ENCODE assay signal across 17 mouse cellular contexts in the genomic region with DNA sequence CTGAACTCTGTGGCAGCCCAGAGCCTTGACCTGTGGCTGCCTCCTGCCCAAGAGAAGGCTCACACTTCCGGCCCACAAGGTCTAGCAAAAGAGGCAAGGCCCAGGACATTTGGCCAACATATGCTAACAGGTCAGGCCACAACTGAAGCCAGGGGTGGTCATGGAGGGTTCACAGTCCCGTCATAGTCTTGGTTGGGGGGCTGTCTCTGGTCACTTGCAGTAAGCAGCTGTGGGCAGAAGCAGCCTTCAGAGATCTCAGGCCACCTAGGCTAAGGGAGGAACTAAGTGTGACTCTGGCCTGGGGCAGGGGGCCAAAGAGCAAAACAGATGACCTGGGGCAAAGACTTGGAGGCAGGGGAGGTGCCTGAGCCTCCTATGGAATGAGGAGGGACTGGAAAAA.
A peak's percentile ranks its signal among the peaks of the same experiment; 100 is the strongest.
DNase-seq lines count a peak whose midpoint lies in the region; ATAC-seq and TF ChIP-seq lines count a peak whose summit lies in the region.
"Had no signal": no experiment of that assay in that cellular context is flagged by ENCODE, and none has a peak within 500 bp of the region (broad histone marks: within the 10 kb centered on the region; RNA-seq: fewer than 3 reads in every experiment).

No protein-coding gene starts in this region.

- no peak for ATAC-seq in forebrain, embryonic 11.5 days (replicated peaks; ENCODE audit: low FRiP score)
- ATAC-seq in hindbrain, embryonic 15.5 days (ENCODE audit: low FRiP score, low read depth), result no peak
- no peak for ATAC-seq in kidney, embryonic 15.5 days (replicated peaks; ENCODE audit: low FRiP score)

- H3K27ac ChIP-seq in forebrain, embryonic 11.5 days (ENCODE audit: low read depth, low read length), result no peak overlapping the region
- H3K27ac ChIP-seq in hindbrain, embryonic 15.5 days (replicated peaks), result peak overlapping the region; percentile 32; the same call in 1 of the 2 replicates
- no peak overlapping the region for H3K27ac ChIP-seq in kidney, embryonic 15.5 days
- no peak overlapping the region for H3K27ac ChIP-seq in left cerebral cortex, adult 2 months
- H3K27ac ChIP-seq: embryonic facial prominence, embryonic 13.5 days; heart, adult 2 months; liver, embryonic 14.5 days had no signal

- peaks cover 25% of the 10 kb centered on the region for H3K4me1 ChIP-seq in forebrain, embryonic 11.5 days (replicated peaks; ENCODE audit: control insufficient read depth, insufficient read depth, low read length)
- peaks cover 41% of the 10 kb centered on the region for H3K4me1 ChIP-seq in hindbrain, embryonic 15.5 days (replicated peaks)
- peaks cover 33% of the 10 kb centered on the region for H3K4me1 ChIP-seq in kidney, embryonic 15.5 days

- no peaks in the 10 kb centered on the region for H3K36me3 ChIP-seq in forebrain, embryonic 11.5 days (ENCODE audit: control insufficient read depth, insufficient read depth, low read length)
- no peaks in the 10 kb centered on the region for H3K36me3 ChIP-seq in hindbrain, embryonic 15.5 days
- H3K36me3 ChIP-seq in kidney, embryonic 15.5 days, result no peaks in the 10 kb centered on the region
- H3K36me3 ChIP-seq: embryonic facial prominence, embryonic 13.5 days; G1E had no signal

- 54% methylated on average over 2 of the region's 2 CpGs for WGBS in forebrain, embryonic 11.5 days
- WGBS in hindbrain, embryonic 15.5 days, result 65% methylated on average over 2 of the region's 2 CpGs
- WGBS in kidney, embryonic 15.5 days, result 72% methylated on average over 2 of the region's 2 CpGs

- intact Hi-C loops in gastrocnemius, postnatal 14 days (cut with DNase I; ENCODE audit: low total_unique reads), result loop anchor here (10.0 kb wide), 1 partner anchor 124 kb away; a partner anchor contains a TSS
- intact Hi-C loops in left cerebral cortex, adult 2 months (cut with DNase I), result no loop called here

- no peak overlapping the region for H3K4me3 ChIP-seq in forebrain, embryonic 11.5 days (ENCODE audit: low read depth, low read length)
- H3K4me3 ChIP-seq in hindbrain, embryonic 15.5 days, result no peak overlapping the region
- H3K4me3 ChIP-seq in kidney, embryonic 15.5 days (replicated peaks), result no peak overlapping the region
- no peak overlapping the region; the same call in 1 of the 2 replicates for H3K4me3 ChIP-seq in left cerebral cortex, adult 2 months
- H3K4me3 ChIP-seq: embryonic facial prominence, embryonic 13.5 days; heart, adult 2 months; myocyte had no signal

- DNase-seq in gastrocnemius, postnatal 14 days, result peak; percentile 2
- no peak for DNase-seq in gastrocnemius, adult 18-20 months (ENCODE audit: low spot score)
- peak; percentile 53 for DNase-seq in forebrain, embryonic 11.5 days (ENCODE audit: low spot score)
- DNase-seq in neural tube, embryonic 10.5 days (ENCODE audit: extremely low spot score, low spot score), result peak; percentile 17
- DNase-seq in urinary bladder, postnatal 14 days (ENCODE audit: low spot score), result no peak
- no peak for DNase-seq in left cerebral cortex, adult 2 months (ENCODE audit: extremely low spot score in 1 of 2, low spot score in 2 of 2)
- DNase-seq: B cell, adult 2 months; cerebellum, adult 2 months; heart, adult 2 months; left cerebral cortex, postnatal 4 days; thymus, postnatal 14 days had no signal

- no peaks in the 10 kb centered on the region for H3K9me3 ChIP-seq in forebrain, embryonic 11.5 days (ENCODE audit: control insufficient read depth, low read length)
- H3K9me3 ChIP-seq in hindbrain, embryonic 15.5 days, result no peaks in the 10 kb centered on the region
- H3K9me3 ChIP-seq in kidney, embryonic 15.5 days (replicated peaks), result no peaks in the 10 kb centered on the region
- H3K9me3 ChIP-seq: embryonic facial prominence, embryonic 13.5 days; G1E had no signal

- no peak overlapping the region for H3K4me2 ChIP-seq in forebrain, embryonic 11.5 days (ENCODE audit: low read depth, low read length, severe bottlenecking)
- H3K4me2 ChIP-seq in hindbrain, embryonic 15.5 days, result peak overlapping the region; percentile 74
- H3K4me2 ChIP-seq in kidney, embryonic 15.5 days, result no peak overlapping the region

- peaks cover 35% of the 10 kb centered on the region for H3K27me3 ChIP-seq in forebrain, embryonic 11.5 days (ENCODE audit: control insufficient read depth, insufficient read depth, low read length)
- H3K27me3 ChIP-seq in hindbrain, embryonic 15.5 days, result peaks cover 20% of the 10 kb centered on the region
- peaks cover 67% of the 10 kb centered on the region for H3K27me3 ChIP-seq in kidney, embryonic 15.5 days

- TF ChIP-seq CTCF in left cerebral cortex, adult 2 months (IDR thresholded peaks at IDR 0.05), result no peak

- no peak overlapping the region for H3K9ac ChIP-seq in forebrain, embryonic 11.5 days (ENCODE audit: low read length)
- H3K9ac ChIP-seq in hindbrain, embryonic 15.5 days, result no peak overlapping the region
- no peak overlapping the region for H3K9ac ChIP-seq in kidney, embryonic 15.5 days
- H3K9ac ChIP-seq: liver, embryonic 14.5 days had no signal

Comparison
In these comparisons a context has a peak if more than half of its experiments do, and no peak if none do; other contexts are left out.
1. DNase-seq: peak in gastrocnemius, postnatal 14 days (single experiment), forebrain, embryonic 11.5 days (single experiment) and neural tube, embryonic 10.5 days (single experiment); none in gastrocnemius, adult 18-20 months (single experiment), urinary bladder, postnatal 14 days (single experiment) and left cerebral cortex, adult 2 months (0 of 2).